Mouse (Mus musculus): ENCODE measurements at regions not wholly inside any gene's neighbourhood (a gene's known extent, or its start where the extent isn't known, plus 50 kb on each side); places are given as distances from the start of the nearest gene placed in this dataset.

- DNase-seq (ENCODE audit: extremely low spot score in 1 of 2, low spot score in 1 of 2): no peak
These were observed 792.3 kb downstream of the Gsdmc2 start for GRCm38 (mm10) chr15:63052570-63053255.

- no peak for DNase-seq (ENCODE audit: extremely low spot score in 1 of 2, low spot score in 1 of 2)
These were observed 794.9 kb downstream of the Gsdmc2 start for GRCm38 (mm10) chr15:63050033-63050432.

GRCm38 (mm10) chr15:63042367-63042766, 802.6 kb downstream of the Gsdmc2 start:
- DNase-seq (ENCODE audit: extremely low spot score in 1 of 2, low spot score in 1 of 2): no peak

- peak in 1 of 2 experiments; percentile 28 for DNase-seq (ENCODE audit: extremely low spot score in 1 of 2, low spot score in 1 of 2)
These were observed 808.7 kb downstream of the Gsdmc2 start for GRCm38 (mm10) chr15:63036241-63036640.

GRCm38 (mm10) chr15:63020826-63021225, 824.2 kb downstream of the Gsdmc2 start:
- no peak for DNase-seq (ENCODE audit: extremely low spot score in 1 of 2, low spot score in 1 of 2)

GRCm38 (mm10) chr15:63017966-63018365, 827.0 kb downstream of the Gsdmc2 start:
- no peak for DNase-seq (ENCODE audit: extremely low spot score in 1 of 2, low spot score in 1 of 2)

- no peak for DNase-seq (ENCODE audit: extremely low spot score in 1 of 2, low spot score in 1 of 2)
These were observed 838.3 kb downstream of the Gsdmc2 start for GRCm38 (mm10) chr15:63006471-63007228.

- no peak for DNase-seq (ENCODE audit: extremely low spot score in 1 of 2, low spot score in 1 of 2)
These were observed 850.3 kb downstream of the Gsdmc2 start for GRCm38 (mm10) chr15:62994691-62995090.

GRCm38 (mm10) chr15:62986871-62987270, 858.1 kb downstream of the Gsdmc2 start:
- DNase-seq (ENCODE audit: extremely low spot score in 1 of 2, low spot score in 1 of 2): no peak

GRCm38 (mm10) chr15:62986147-62986546, 858.8 kb downstream of the Gsdmc2 start:
- no peak for DNase-seq (ENCODE audit: extremely low spot score in 1 of 2, low spot score in 1 of 2)

- no peak for DNase-seq (ENCODE audit: extremely low spot score in 1 of 2, low spot score in 1 of 2)
These were observed 874.4 kb downstream of the Gsdmc2 start for GRCm38 (mm10) chr15:62970566-62970965.

GRCm38 (mm10) chr15:62962681-62963080, 882.3 kb downstream of the Gsdmc2 start:
- no peak for DNase-seq (ENCODE audit: extremely low spot score in 1 of 2, low spot score in 1 of 2)

- DNase-seq (ENCODE audit: extremely low spot score in 1 of 2, low spot score in 1 of 2): no peak
These were observed 884.4 kb downstream of the Gsdmc2 start for GRCm38 (mm10) chr15:62960623-62961022.

GRCm38 (mm10) chr15:62958506-62959330, 886.3 kb downstream of the Gsdmc2 start:
- no peak for DNase-seq (ENCODE audit: extremely low spot score in 1 of 2, low spot score in 1 of 2)

- DNase-seq (ENCODE audit: extremely low spot score in 1 of 2, low spot score in 1 of 2): no peak
These were observed 890.1 kb downstream of the Gsdmc2 start for GRCm38 (mm10) chr15:62954889-62955288.

GRCm38 (mm10) chr15:62954322-62954820, 890.6 kb downstream of the Gsdmc2 start:
- no peak for DNase-seq (ENCODE audit: extremely low spot score in 1 of 2, low spot score in 1 of 2)

GRCm38 (mm10) chr15:62953215-62953941, 891.6 kb downstream of the Gsdmc2 start:
- DNase-seq (ENCODE audit: extremely low spot score in 1 of 2, low spot score in 1 of 2): no peak

- no peak for DNase-seq (ENCODE audit: extremely low spot score in 1 of 2, low spot score in 1 of 2)
These were observed 892.3 kb downstream of the Gsdmc2 start for GRCm38 (mm10) chr15:62952487-62953214.

- DNase-seq (ENCODE audit: extremely low spot score in 1 of 2, low spot score in 1 of 2): no peak
These were observed 905.6 kb downstream of the Gsdmc2 start for GRCm38 (mm10) chr15:62939416-62939815.

- DNase-seq (ENCODE audit: extremely low spot score in 1 of 2, low spot score in 1 of 2): no peak
These were observed 907.2 kb downstream of the Gsdmc2 start for GRCm38 (mm10) chr15:62937756-62938155.
